Mouse (Mus musculus) liver, embryonic 14.5 days (tissue): ENCODE results near the gene Rims1.

ENCODE experiments used
- CTCF ChIP-seq: IDR thresholded peaks from 2 replicates; pipeline ENCODE4 v1.5.1; 2016; ENCODE audit warnings: antibody characterized with exemption, low read depth, control low read depth
- EP300 ChIP-seq: IDR thresholded peaks from 2 replicates; pipeline ENCODE4 v1.6.1; 2016; ENCODE audit warnings: antibody characterized with exemption, low read depth

DNA sequence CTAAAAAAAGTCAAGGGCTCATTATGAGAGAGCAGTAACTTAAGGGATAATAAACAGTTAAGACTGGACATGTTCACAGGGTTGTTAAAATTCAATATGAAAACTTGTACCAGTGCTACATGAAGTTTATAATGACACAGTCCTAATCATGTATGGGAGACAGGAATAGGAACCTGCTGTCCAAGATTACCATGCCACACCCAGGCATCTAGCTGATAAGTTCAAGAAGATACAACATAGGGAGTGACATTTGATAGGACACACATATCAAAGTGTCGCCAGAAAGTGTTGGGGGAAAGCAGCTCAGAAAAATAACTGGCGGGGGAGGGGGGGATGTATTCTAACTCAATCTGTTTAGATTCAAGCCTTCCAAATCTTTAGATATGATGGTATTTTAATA lies 449.6 kb downstream of the Rims1 start:
- no peak for TF ChIP-seq CTCF
- TF ChIP-seq EP300: no peak
